Mouse (Mus musculus) kidney, adult 2 months (tissue): Measurements from ENCODE around the gene Tmem212. TPM values are rescaled to one million over a fixed set of nuclear protein-coding genes. Genes with fewer than 3 reads are reported as not detected.
A peak's percentile ranks its signal among the peaks of the same experiment; 100 is the strongest.

ENCODE experiments used
- DNase-seq: peaks from one replicate; pipeline ENCODE4 v3.0.0; 2021
- H3K27ac ChIP-seq: fragments of 200-500 bp; 2 replicates; pipeline ENCODE4 v1.5.1; 2012; ENCODE audit warnings: low read depth, low read length, control low read depth, inconsistent platforms; ENCODE audit not compliant: insufficient read depth
- H3K27me3 ChIP-seq: fragments of 200-500 bp; replicated peaks from 2 replicates; pipeline ENCODE4 v1.6.1; 2012; ENCODE audit warnings: mild to moderate bottlenecking, moderate library complexity, low read length, inconsistent platforms; ENCODE audit not compliant: control insufficient read depth, insufficient read depth
- H3K36me3 ChIP-seq: fragments of 200-500 bp; 2 replicates; pipeline ENCODE4 v1.6.1; 2012; ENCODE audit warnings: mild to moderate bottlenecking, moderate library complexity, low read length, inconsistent platforms; ENCODE audit not compliant: control insufficient read depth, insufficient read depth
- H3K4me1 ChIP-seq: fragments of 200-500 bp; 2 replicates; pipeline ENCODE4 v1.6.1; 2011; ENCODE audit warnings: low read length; ENCODE audit not compliant: control insufficient read depth, insufficient read depth
- H3K4me3 ChIP-seq: fragments of 200-500 bp; 2 replicates; pipeline ENCODE4 v1.5.1; 2011; ENCODE audit warnings: mild to moderate bottlenecking, low read depth, low read length, control low read depth; ENCODE audit not compliant: insufficient read depth
- CTCF ChIP-seq: fragments of 200-500 bp; conservative IDR thresholded peaks from 2 replicates; pipeline ENCODE4 v1.5.1; 2011; ENCODE audit warnings: low read depth, mild to moderate bottlenecking, control low read depth, low read length, moderate library complexity, mixed read lengths; ENCODE audit not compliant: insufficient read depth, insufficient read length
- POLR2A ChIP-seq: fragments of 200-500 bp; IDR thresholded peaks from one replicate; pipeline ENCODE4 v1.6.1; 2011; ENCODE audit warnings: low read depth, low read length, control low read depth
- whole genome bisulfite sequencing: fragments of 180-500 bp; shearing (Covaris S2); methylation state at CpG from one replicate; pipeline ENCODE4 v1.1.7; 2018; 5-methylcytosine and 5-hydroxymethylcytosine counted together
- polyA plus RNA-seq: library from polyadenylated mRNA; depleted of rRNA; stranded (reverse); fragments of >200 nt; gene quantifications from 2 replicates; pipeline ENCODE4 v1.2.3, GENCODE M21; 2012

The Tmem212 gene
- polyA plus RNA-seq, 1 experiment, result not detected

DNA sequence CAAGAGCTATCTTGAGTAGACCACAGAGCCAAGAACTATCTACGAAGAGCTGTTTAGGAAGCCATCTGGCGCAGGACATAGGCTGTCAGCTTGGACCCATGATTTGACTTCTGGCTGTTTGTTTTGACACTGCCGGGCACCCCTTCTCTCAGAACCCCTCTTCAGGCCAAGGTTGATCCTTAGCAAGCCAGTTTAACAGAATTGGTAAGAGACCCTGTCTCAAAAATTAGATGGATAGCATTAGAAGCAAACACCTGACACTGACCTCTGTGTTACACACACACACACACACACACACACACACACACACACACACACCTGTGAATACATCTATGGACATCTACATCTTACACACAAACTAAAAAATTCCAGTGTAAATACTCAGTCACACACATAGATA is 12.8 kb upstream of the Tmem212 start:
- Histone ChIP-seq H3K27me3 (no peaks in the 10 kb centered on the region), H3K4me3 (no peak overlapping the region), H3K36me3 (no peaks in the 10 kb centered on the region), H3K27ac (no peak overlapping the region), H3K4me1 (no peaks in the 10 kb centered on the region)
- no peak for DNase-seq
- 96% methylated on average over 3 of the region's 3 CpGs for WGBS
- TF ChIP-seq CTCF, result no peak
- no peak for TF ChIP-seq POLR2A

GRCm38 (mm10) chr3:27908316-27908715 is 12.1 kb upstream of the Tmem212 start:
- no peaks in the 10 kb centered on the region for H3K27me3 ChIP-seq
- no peak for TF ChIP-seq CTCF
- no peak for TF ChIP-seq POLR2A
- no peak overlapping the region for H3K27ac ChIP-seq
- 87% methylated on average over 2 of the region's 2 CpGs for WGBS
- H3K4me1 ChIP-seq, result no peaks in the 10 kb centered on the region
- no peak overlapping the region for H3K4me3 ChIP-seq
- DNase-seq, result no peak
- H3K36me3 ChIP-seq, result no peaks in the 10 kb centered on the region

DNA sequence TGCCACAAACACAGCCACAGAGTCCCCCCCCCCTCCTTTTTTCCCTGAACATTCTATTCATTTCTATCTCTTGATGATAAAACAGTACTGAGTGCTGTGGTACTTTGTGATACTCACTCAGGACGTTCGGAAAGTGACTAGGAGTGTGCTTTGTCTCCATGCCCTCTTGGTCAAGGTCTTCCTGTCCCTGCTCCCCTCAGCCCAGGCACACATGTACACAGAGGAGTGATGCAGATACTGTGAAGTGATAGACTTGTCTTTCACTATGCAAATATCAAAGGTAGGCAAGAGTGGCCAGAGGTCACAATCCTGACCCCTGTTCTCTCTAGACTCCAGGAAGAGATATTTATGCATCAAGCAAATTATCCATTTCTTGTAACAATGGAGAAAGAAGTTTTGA is 11.1 kb upstream of the Tmem212 start:
- 78% methylated on average over 2 of the region's 2 CpGs for WGBS
- Histone ChIP-seq H3K36me3 (no peaks in the 10 kb centered on the region), H3K27ac (no peak overlapping the region), H3K4me3 (no peak overlapping the region), H3K4me1 (no peaks in the 10 kb centered on the region), H3K27me3 (no peaks in the 10 kb centered on the region)
- DNase-seq, result no peak
- no peak for TF ChIP-seq CTCF
- no peak for TF ChIP-seq POLR2A

DNA sequence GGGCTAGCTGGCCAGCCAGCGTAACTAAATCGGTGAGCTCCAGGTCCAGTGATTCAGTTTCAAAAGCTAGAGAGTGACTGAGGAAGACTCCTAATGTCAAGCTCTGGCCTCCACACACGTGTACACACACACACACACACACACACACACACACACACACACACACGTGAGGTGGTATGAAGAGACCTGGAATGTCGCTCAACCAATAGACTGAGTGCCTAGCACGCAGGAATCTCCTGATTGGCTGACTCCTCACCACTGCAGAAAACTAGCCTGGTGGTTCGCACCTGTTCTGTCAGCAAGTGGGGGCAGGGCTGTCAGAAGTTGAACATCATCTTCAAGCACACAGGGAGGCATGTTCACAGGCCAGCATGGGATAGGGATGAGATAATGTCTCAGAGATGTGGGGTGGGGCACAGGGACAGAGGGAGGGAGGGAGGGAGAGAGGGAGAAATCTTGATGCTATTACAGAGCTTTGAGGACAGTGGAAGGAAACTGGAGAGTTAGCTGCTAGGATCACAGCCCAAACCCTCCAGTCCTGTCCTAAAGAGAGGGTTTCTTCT is 10.6 kb upstream of the Tmem212 start:
- Histone ChIP-seq H3K4me3 (no peak overlapping the region), H3K36me3 (no peaks in the 10 kb centered on the region), H3K27ac (no peak overlapping the region), H3K27me3 (no peaks in the 10 kb centered on the region), H3K4me1 (no peaks in the 10 kb centered on the region)
- 81% methylated on average over 7 of the region's 7 CpGs for WGBS
- TF ChIP-seq CTCF (no peak), POLR2A (no peak)
- DNase-seq, result no peak

GRCm38 (mm10) chr3:27904659-27905330 is 8.6 kb upstream of the Tmem212 start:
- H3K27ac ChIP-seq, result no peak overlapping the region
- no peaks in the 10 kb centered on the region for H3K4me1 ChIP-seq
- H3K4me3 ChIP-seq, result no peak overlapping the region
- H3K36me3 ChIP-seq, result no peaks in the 10 kb centered on the region
- TF ChIP-seq POLR2A (no peak), CTCF (0 out of 2 replicates have a peak, but pooled peaks have one; percentile 20)
- WGBS, result 32% methylated on average over 13 of the region's 13 CpGs
- H3K27me3 ChIP-seq, result no peaks in the 10 kb centered on the region
- DNase-seq, result no peak

- TF ChIP-seq POLR2A (no peak), CTCF (peak; percentile 31; the same call in 1 of the 2 replicates)
Observed at GRCm38 (mm10) chr3:27901846-27902245, 5.7 kb upstream of the Tmem212 start.

DNA sequence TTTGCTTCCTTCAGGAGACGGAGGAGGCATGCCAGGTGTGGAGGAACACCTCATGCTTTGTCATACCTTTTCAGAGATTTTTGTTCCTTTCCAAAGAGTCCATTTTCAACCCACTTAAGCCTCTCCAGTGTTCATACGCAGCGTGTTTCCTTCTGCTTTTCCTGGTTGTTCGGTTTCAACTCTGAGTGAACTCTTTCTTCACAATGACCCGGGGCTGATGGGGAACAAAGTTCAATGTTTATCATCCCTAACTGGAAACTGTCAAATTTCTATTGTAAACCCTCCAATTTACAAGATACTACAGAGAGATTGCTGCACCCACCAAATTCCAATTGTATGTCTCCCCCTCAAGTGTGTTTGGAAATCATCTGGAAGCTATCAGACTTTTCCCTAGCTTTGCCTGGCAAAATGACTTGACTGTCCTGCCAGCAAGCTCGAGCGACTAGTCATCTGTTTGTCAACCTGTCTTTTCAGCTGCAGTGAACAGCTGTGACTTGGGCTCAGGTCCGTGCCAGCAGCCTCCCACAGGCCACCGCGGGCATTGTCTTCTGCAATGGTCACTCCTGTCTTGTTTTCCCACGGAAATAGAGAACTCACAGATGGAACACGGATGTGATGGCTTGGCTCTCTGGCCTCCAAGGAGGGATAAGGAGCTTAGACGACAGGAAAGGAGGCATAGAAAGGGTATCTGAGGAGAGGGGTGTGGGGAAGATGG is 3.0 kb upstream of the Tmem212 start:
- no peak; the same call in 1 of the 2 replicates for TF ChIP-seq CTCF
- TF ChIP-seq POLR2A, result no peak
- H3K4me1 ChIP-seq, result no peaks in the 10 kb centered on the region
- H3K27me3 ChIP-seq, result no peaks in the 10 kb centered on the region
- H3K27ac ChIP-seq, result no peak overlapping the region
- H3K36me3 ChIP-seq, result no peaks in the 10 kb centered on the region
- H3K4me3 ChIP-seq, result no peak overlapping the region
- DNase-seq, result no peak
- WGBS, result 48% methylated on average over 13 of the region's 13 CpGs

More at GRCm38 (mm10) chr3:27901846-27902245, 5.7 kb upstream of the Tmem212 start:
- 94% methylated on average over 6 of the region's 6 CpGs for WGBS
- Histone ChIP-seq H3K27ac (no peak overlapping the region), H3K4me3 (no peak overlapping the region), H3K36me3 (no peaks in the 10 kb centered on the region), H3K4me1 (no peaks in the 10 kb centered on the region), H3K27me3 (no peaks in the 10 kb centered on the region)
- DNase-seq, result no peak
